Mouse (Mus musculus): Measurements from ENCODE around the gene Wipf2.
"Not testable (repeated sequence)": the region's sequence is repeated elsewhere in the genome, so short reads cannot be mapped to it uniquely, and the experiment has no call there.

Wipf2 gene

DNA sequence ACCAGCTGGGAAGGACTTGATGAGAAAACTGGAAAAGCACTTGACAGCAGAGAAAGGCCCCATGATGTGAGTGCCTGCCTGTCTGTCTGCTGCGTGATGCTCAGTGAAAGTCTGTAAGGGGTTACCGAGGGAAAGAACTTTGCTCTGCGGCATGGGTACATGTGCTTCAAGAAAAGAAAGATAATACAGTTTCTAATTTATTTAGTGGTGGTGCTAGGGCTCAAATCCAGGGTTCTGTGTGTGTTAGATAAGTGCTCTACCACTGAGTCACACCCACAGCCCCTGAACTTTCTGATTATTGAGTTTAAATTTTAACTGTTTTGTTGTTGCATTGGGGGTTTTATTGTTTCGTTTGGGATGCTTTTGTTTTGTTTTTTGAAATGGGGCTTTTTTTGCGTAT, 48.1 kb downstream of the Wipf2 start:
- DNase-seq, result no peak

DNA sequence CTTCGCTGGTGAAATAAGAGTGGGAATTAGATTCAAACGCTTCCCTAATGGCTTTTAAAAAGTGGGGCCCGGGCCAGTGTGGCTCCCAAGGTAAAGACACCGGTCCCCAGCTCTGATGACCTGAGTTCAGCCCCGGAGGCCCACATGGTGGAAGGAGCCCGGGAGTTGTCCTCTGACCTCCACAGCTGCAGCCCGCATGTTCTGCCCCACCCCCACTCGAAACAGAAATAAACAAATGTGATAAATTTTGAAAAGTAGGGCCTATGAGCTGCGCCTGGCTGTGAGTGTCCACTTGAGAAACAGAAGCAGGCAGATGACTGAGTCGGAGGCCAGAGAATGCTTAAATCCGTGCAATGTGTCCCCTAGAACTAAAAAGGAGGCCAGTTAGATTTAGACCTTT, 50.8 kb downstream of the Wipf2 start:
- no peak for DNase-seq

DNA sequence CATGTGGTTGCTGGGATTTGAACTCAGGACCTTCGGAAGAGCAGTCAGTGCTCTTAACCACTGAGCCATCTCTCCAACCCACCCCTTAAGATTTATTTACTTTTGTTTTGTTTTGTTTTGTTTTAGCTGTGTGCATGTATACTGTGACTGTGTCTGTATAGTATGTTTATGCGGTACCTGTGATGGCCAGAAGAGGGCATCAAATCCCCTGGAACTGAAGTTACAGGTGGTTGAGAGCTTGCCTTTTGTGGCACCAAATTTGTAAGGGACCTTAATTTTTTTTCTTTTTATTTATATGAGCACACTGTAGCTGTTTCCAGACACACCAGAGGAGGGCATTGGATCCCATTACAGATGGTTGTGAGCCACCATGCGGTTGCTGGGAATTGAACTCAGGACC, 52.9 kb downstream of the Wipf2 start:
- not testable (repeated sequence) for DNase-seq

DNA sequence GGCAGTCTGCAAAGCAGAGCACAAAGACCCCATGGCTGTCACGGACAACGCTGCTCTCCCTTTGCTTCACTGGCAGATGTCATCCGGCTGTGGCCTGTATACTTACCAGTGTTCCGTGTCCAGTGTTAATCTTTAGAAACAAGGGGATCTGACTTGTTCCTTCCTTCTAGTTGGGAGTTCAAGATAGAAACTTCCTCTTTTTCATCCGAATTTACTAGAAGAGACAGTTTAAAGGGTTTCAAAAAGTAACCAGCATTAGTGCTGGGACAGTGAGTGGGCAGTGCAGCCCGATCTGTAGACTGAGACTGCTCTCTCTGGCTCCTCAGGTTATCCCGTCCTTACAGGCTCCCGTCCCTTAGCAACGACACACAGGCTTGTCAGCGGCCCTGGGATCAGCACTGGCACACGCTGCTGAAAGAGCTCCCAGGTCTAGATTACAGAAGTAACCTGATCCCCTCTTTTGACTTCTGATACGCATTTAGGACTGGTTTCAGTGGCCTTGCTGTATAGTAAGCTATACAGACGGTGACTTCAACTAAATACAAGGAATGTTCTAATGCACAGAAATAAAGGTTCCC, 54.1 kb downstream of the Wipf2 start:
- no peak for DNase-seq

DNA sequence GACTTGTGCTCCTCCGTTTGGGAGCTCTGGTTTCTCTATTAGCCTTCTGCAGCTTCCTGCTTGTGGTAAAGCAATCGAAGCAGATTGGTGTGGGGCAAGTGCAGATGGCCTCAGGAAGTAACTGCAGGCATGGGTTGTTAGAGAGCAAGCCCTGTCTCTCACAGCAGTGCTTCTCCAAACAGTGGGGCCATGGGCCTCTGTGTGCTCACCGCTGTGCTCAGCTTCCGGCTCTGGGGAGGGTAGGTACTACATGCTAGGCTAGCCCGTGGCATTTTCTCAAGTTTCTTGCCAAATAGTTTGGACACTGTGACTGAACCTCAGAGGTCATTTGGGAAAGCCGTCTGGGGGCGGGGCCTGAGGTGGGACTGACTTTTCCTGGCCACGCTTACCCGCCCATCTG, 54.8 kb downstream of the Wipf2 start:
- DNase-seq, result no peak

DNA sequence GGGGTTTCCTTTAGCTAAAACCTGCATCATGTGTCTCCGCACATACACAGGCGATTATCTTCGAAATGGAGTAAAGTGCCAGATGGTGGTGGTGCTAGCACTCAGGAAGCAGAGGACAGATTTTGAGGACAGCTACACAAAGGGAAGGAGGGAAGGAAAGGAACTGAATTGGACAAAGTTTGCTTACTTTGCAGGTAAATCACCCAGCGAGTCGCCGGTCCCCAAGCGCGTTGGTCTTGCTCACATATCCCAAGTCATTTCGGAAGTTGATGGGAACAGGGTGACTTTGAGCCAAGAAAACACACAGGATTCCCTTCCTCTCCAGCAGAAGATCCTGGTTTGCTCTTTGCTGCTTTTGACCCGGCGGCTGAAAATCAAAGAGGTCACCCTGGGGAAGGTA, 55.6 kb downstream of the Wipf2 start:
- DNase-seq, result no peak

DNA sequence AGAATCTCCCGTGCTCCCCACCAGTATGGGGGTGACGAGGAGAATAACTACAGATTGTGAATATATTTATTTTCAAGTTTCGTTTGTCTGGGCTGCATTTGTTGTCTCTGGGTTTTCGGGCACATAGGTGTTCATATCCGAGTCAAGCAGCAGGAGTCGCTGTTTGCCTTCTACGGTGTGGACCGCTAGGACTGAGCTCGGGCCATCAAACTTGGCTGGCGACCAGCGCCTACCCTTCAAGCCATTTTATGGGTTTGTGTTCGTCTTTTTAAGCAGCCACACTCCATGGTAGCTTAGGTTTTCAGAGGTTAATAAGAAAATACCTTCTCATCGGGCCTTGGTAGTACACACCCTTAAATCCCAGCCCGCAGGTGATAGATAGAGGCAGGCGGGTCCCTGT, 58.4 kb downstream of the Wipf2 start:
- not testable (repeated sequence) for DNase-seq

DNA sequence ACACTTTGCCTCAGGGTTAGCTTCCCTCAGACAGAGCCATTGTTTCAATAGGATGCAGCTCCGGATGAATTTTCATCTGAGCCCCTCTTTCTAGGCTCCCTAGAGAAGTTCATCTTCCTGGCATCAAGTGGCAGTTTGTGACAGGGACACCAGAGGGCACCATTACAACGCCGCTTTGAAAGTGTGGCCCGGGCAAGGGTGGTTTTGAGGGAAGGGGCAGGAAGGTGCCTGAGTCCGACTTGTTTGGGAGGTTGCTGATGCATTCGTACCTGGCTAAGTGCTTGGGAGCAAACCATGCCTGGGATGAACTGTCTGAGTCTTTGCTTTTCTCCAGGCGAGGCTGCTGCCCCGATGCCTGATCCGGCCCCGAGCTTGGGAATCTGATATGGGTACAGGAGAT, 58.9 kb downstream of the Wipf2 start:
- DNase-seq, result peak; percentile 71

DNA sequence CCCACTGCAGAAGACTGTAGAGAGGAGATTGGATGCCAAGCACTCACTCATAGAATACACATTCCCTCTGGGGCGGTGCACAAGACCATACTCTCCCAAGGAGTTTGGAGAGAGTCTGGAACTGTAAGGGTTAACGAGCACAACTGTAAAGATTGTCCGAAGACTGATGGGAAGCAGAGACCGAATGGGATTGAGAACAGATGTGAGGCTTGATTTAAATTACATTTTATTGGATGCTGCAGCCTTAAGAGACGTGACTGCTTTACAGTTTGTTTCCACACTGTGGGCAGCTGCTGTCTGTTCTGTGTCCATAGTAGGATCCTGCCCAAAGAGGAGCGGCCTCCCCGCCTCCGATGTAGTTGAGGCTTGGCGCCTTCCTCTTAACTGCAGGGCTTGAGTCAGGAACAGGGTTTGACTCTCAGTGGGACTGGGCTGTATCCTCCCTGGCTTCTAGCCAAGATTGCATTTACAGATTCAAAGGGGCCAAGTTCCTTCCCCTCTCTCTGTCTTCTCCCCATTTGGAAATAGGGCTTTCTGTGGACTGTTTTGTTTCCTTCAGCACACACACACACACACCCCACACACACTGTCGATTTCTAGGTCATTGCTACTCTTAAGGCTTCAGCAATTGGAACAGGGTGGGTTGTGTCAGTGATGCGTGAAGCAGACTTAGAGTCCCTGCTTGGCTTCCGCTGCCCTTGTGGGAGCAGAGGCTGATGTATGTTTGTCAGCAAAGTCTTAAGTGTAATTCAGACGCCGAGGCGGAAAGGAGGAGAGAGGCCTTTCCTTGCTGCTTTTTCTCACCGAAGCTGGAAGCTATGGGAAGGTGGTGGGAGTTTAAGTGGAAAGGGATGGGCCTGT, 59.6 kb downstream of the Wipf2 start:
- DNase-seq, result not testable (repeated sequence)

DNA sequence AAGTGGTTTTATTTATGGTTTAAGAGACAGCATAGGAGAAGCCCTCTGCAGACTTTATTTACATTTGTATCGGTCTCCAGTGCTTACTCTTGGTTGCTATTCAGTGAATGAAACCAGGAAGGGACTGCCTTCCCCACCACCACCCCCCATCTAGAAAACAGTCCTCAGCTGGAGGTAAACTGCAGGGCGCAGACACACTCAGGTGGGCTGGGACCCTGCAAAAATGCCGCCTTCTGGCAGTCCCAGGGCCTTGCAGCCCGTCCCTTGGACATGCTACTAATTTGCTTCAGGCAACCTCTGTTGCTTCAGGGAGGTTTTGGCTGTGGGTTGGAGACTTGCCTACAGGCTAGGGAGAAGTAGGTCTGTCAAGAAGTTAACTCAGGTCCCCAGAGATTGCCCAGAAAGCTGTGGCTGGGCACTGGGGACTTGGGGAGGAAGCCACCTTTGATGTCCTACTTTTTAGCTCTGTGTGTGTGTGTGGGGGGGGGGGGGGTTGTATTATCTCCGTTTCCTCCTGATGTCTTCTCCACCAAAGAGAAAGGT, 61.3 kb downstream of the Wipf2 start:
- DNase-seq, result no peak

DNA sequence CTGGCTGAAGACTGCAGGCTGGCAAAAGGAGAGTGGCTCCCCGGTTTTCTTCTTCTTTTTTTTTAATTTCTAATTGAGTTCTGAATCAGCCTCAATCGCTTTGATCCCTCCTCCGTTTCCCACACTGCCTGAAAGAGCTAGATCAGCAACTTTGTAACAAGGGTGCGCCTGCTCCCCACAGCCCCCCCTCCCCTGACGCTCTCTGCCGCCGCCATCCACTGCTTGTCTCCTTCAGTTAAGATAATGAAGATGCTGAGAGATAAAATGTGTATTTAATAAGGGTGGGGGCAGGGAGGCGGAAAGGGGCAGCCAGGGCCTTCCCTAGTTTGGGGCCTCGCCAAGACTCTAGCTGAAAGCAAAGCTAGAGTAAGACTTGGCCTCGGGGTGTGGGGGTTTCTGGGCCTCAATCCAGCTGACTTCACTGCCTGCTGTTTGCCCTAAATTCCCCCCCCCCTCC, 61.9 kb downstream of the Wipf2 start:
- no peak for DNase-seq

DNA sequence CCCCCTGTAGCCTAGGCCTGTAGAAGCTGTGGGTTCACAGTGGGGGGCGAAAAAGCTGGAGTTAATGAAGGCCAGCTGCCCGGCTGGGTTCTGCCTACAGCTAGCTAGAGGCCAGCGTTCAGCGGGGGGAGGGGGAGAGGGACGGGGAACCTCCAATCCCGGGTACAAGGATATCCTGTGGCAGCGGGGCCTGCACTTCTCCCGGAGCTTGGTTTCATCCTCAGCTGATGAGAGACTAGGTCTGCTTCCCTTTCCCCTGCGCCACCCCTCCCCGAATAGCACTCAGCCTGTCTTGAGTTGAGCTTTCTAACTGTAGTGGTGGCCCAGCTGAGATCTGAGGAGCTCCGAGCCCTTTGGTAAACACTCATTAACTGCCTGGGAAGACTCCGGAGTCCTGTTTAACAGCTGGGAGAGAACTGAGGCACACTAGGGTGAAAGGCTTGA, 62.5 kb downstream of the Wipf2 start:
- DNase-seq, result no peak

DNA sequence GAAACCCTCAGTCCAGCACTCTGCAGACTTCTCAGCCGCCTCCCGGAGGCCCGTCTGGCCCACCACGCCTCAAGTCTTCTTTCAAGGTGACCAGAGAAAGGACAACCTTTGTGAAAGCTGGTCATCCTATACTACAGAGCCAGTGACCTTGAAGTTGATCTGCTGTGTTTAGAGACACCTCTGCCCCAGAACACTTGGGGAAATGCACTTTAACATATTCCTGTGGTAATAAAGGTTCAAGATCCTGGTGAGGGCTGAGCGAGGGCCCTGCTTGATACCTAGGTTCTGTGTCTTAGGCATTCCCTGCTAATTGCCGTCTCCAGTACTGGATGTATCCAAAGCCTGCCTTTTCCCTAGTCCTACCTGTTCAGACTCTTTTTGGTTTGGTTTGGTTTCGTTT, 63.1 kb downstream of the Wipf2 start:
- no peak for DNase-seq

DNA sequence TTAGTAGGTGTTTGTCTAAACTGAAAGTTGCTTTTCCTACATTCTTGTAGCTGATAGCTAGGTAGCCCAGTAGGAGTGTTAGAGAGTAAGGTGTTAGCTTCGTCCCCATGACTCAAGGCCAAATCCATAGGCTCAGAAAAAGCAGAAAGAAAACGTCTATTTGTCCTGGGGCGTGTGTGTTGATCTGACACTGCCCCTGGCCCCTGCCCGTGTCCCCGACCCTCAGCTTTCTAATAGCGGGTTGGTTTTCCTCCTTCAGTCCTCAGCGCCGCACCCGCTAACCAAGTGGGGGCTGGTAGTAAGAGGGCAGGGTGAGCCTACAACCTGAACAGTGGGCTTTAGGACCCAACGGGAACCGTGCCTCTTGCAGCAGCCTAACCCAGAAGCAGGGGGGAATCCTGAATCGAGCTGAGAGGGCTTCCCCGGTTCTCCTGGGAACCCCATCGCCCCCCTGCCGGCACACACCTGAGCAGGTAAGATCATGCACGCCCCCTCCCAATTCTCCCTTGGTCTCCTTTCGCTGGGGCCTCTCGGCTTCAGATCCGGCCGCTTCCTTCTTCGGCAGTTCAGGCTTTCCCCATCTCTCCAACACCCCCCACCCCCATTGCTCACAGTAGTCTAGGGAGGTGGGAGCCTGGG, 64.1 kb downstream of the Wipf2 start, which contains the start of gene Rara:
Gene Rara (plus strand): TSS at position 381 of the 639 bp plus-strand sequence.
- peak; percentile 65 for DNase-seq

DNA sequence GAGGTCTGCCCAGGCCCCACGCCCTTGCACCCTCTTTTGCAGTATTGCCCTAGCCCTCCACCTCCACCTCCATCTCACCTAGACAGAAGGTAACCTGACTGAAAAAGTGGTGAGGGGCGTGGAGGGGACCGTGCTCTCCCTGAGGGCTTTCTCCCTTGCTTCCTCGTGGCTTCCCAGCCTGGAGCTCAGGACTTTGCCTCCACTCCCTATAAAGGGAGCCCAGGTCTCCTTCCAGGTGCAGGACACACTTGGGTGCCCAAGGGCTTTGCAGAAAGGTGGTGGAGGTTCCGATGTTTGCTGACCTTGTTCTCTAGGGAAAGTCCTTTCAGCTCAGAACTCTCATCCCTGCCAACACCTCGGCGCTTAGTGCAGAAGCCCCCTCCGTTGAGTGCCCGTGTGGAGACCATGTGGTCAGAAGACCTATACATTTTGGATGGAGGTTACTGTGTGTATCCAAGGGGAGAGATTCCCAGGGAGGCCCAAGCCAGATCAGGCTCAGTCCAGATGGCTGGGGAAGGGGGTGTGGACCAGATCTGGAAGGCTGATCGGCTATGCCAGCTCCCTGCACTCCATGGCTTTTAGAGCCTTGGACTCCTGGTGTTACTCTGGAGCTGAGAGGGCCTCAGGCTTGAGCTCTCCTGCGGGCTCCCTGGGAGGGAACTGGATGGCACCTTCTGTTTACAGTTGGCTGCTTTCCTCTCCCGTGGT, 64.9 kb downstream of the Wipf2 start:
- peak; percentile 64 for DNase-seq

DNA sequence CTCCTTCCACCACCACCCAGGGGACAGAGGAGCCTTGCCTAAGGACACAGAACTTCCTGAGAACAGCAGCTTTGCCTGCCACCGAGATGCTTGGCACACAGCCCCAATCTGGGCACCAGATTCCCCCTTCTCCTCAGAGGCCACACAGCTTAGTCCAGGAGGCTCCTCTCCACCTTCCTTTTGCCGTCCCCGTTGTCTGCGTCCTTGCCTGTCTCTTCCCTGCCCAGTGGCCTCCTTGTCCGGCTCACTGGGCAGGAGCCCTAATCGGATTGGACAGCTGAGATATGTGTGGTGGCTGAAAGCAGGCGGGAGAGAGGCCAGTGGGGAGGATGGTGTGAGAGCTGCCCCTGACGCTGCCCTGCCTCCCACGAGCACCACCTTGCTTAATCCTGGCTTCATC, 66.1 kb downstream of the Wipf2 start:
- peak; percentile 78 for DNase-seq

DNA sequence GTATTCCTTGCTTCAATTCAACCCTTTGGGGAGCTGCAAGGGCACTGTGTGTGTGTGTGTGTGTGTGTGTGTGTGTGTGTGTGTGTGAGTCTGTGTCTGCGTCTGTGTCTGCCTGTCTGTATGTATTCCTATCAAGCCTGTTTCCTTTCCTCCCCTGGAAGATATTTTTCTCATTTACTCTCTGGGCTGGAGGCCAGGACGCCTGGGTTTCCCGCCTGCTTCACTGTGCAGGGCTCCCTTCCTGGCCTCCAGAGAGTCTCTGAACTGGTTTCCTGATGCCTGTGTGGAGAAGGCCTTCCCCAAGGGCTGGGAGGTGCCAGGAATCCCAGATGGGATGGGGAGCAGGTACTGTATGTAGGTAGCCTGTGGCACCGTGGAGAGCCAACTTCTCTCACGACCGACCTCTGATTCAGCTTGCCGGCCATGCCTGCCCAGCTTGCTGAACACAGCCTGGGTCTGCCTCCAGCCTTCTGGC, 66.7 kb downstream of the Wipf2 start:
- peak; percentile 82 for DNase-seq

DNA sequence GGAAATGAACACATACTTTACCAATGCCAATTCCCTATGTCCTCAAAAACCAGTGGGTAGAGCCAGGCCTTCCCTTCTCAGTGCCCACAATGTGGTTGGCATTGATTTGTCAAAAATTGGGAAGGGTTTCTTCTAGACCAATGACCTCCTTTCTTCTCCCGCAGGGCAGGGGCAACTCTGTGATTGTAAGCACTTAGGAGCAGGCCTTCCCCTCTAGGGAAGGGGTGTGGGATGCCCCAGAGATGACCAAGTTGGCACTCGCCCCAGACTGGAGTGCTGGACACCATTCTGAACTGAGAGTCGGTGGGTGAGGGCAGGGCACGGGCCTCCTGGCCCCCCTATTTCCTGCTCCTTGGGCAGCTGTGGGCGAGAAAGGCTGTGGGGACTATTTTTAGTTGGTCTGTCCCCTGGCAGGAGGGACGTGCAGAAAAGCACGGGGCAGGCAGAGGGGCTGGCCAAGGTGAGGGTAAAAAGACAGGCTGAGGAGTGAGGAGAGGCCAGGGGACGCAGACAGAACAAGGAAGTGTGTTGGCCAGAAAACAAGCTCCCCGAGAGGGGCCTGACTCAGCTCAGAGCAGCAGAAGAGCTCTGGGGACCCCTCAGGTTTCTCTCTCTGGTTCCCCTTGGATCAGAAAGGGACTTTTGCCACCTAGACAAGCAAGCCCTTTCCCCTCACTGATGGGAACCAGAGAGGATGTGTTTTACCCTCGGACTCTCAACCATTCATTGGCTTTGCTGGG, 67.5 kb downstream of the Wipf2 start:
- DNase-seq, result no peak

DNA sequence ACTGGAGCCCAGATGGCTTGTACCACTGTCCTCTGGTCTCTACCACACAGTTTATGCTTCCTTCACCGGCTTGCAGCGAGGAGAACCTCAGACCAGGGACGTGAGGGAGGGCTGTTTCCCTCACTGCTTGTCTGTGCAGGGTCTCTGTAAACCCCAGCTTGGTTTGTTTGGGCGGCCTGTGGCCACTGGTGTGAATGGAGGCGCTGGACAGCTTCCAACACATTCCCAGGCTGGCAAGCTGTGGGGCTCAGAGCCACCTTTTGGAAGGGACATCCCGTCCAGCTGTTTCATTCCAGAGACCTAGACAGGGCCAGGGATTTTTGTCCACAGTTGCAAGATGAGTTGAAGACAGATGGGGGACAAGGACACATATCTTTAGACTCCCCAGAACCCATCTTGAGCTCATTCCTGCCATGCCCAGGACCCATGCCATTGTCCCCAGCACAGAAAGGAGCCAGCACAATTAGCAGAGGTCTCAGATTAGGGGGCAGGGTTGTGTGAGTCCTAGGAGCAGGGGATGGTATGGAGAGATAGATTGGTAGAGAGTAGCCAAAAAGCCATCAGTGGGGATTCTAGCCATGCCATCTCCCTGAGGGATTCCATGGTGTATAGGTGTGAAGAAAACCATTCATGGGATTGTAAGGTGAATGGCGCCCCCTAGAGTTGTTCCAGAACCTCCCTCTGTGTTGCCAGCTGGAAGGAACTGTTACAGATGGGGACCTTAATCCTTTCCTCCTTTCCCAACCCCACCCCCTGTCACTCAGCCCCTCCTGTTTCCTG, 68.3 kb downstream of the Wipf2 start:
- peak; percentile 66 for DNase-seq

DNA sequence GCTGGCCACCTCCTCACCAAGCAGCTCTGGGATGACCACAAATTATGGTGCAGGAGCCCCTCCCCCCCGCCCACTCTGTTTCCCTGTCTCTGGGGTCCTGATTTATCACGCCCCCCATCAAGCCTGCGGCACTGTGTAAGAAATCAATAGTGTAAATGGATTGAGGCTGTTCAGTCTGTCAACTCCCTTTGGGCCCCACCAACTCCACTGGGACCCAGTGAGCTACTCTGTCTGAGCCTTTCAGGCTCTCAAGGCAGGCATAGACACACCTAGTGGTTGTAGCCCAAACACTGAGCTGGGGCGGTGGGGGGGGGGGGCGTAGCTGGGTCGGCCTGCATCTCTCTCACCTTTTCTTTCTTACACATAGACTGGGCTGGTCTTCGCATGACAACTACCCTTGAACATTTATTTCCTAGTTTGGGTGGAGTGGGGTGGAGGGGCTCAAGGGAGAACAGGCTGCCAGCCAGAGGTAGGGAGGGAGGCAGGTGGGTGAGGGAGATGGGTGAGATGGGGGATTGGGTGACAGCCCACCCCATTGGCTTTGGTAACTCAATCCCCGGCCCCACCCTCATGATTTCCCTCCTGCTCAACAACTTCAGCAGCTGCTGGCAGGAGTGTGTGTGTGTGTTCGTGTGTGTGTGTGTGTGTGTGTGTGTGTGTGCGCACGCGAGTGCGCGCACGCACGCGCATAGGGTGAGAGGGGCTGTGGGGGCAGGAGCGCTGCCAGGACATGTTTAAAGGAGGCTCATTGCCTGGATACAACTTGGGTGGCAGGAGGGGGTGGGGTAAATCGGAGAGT, 69.1 kb downstream of the Wipf2 start:
- no peak for DNase-seq
